Mouse (Mus musculus): ENCODE measurements around the gene Med19. TPM values are rescaled to one million over a fixed set of nuclear protein-coding genes. Genes with fewer than 3 reads are reported as not detected.
A peak's percentile ranks its signal among the peaks of the same experiment; 100 is the strongest.

The Med19 gene
- polyA plus RNA-seq (2015; fragmentation: Nextera tagmentation; extraction: Ambion mirVana), result 26.1 and 26.6 TPM in 2 replicates

DNA sequence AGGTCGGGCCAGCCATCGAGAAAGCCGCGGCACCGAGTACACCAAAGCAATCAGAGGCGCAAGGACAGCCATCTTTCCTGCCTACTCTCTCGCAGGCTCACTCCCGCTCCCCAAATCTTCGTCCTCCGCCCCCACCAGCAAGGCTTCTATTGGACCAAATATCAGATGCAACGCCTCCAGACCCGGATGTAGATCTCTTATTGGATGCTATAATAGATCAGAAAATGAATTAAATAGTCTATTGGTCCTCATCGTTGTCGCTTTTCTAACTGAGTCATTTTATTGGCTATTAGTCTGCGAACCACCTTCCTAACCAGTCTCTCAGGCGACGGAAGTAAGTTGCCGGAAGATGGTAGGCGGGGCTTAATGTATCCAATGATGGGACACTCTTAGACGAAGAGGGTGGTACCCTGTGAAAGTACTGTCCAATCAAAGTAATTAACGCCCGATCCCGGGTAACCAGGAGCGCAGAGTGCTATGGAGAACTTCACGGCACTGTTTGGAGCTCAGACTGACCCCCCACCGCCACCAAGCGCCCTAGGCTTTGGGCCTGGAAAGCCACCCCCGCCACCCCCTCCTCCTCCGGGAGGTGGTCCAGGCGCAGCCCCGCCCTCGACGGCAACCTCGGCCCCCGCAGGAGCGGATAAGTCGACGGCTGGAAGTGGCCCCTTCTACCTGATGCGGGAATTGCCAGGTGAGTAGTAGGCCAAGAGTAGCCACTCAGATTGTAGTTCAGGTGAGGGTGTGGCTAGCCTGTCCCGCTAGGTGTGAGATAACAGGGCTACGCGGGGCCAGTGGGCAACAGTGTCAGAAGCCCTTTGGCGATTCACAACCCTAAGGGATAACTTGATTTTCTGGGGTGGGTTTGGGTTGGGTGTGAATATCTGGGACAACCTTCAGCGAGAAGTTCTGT is at the start of gene Med19, which contains the start of gene Gm28635:
Gene Med19 (plus strand): TSS at position 435 of the 913 bp plus-strand sequence.
Gene Gm28635 (minus strand): TSS at position 74 of the 913 bp plus-strand sequence.
- peak within 1 kb of the TSS; percentile 86 for H3K4me2 ChIP-seq
- H3K27ac ChIP-seq (replicated peaks), result peak within 1 kb of the TSS; percentile 77
- peaks cover 31% of the 10 kb centered on the region for H3K4me1 ChIP-seq
- peak within 1 kb of the TSS; percentile 97 for H3K9ac ChIP-seq
- peaks cover 41% of the 10 kb centered on the region for H3K36me3 ChIP-seq
- H3K9me3 ChIP-seq, result no peaks in the 10 kb centered on the region
- H3K4me3 ChIP-seq, result peak within 1 kb of the TSS; percentile 99
- WGBS, result under 1% methylated on average over 44 of the region's 44 CpGs
- ATAC-seq (ENCODE audit: extremely low read depth, insufficient number of reproducible peaks, low FRiP score, low TSS enrichment), result peak; percentile 99
- no peaks in the 10 kb centered on the region for H3K27me3 ChIP-seq (replicated peaks)

DNA sequence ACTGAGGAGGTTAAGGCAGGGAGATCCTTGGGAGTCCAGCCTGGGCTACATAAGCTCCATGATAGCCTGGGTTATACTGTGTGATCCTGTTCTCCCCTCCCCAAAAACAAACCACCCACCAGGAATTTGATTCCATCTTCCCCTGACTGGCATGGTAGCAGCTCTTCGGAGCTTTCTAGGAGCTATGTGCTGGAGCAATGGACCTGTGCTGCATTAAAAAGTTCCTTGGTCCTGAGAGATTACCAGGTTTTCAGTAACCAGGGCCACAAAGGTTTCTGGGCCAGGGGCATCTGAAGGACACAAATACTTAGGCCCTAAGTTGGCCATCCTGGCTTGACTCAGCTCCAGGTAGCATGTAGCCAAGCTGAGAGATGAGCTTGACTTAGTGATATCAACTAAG is 46.2 kb upstream of the Med19 start:
- Histone ChIP-seq H3K36me3 (peaks cover 24% of the 10 kb centered on the region), H3K4me3 (no peak overlapping the region), H3K4me2 (no peak overlapping the region; the same call in 1 of the 2 replicates), H3K27me3 (replicated peaks) (no peaks in the 10 kb centered on the region), H3K9ac (no peak overlapping the region), H3K27ac (replicated peaks) (peak overlapping the region; percentile 98), H3K9me3 (no peaks in the 10 kb centered on the region), H3K4me1 (peaks cover 78% of the 10 kb centered on the region)
- WGBS, result 84% methylated on average over 1 of the region's 1 CpGs
- no peak for ATAC-seq (ENCODE audit: extremely low read depth, insufficient number of reproducible peaks, low FRiP score, low TSS enrichment)

DNA sequence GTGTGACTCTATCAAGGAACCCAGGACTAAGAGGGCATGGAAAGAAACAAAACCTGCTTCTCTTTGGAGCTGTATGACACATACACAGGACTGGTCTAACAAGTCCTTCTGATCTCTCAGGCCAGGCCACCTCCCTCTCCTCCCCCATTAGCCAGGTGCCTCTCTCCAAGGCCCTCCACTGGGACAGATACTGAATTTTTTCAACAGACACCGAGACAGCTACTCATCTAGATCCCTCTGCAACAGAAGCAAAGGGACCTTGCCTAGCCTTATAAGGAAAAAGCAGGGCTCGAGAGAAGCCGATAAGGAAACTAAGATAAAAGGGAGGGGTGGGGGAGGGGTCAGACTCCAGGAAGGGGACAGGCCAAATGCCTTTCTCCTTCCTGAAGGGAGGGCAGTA is 45.2 kb upstream of the Med19 start:
- H3K27me3 ChIP-seq (replicated peaks), result no peaks in the 10 kb centered on the region
- H3K9me3 ChIP-seq, result no peaks in the 10 kb centered on the region
- no peak for ATAC-seq (ENCODE audit: extremely low read depth, insufficient number of reproducible peaks, low FRiP score, low TSS enrichment)
- peaks cover 78% of the 10 kb centered on the region for H3K4me1 ChIP-seq
- WGBS, result 3% methylated on average over 3 of the region's 3 CpGs
- peak overlapping the region; percentile 21 for H3K4me3 ChIP-seq
- peaks cover 24% of the 10 kb centered on the region for H3K36me3 ChIP-seq
- peak overlapping the region; percentile 98 for H3K27ac ChIP-seq (replicated peaks)
- H3K9ac ChIP-seq, result peak overlapping the region; percentile 76
- peak overlapping the region; percentile 65 for H3K4me2 ChIP-seq

GRCm38 (mm10) chr2:84634006-84634405 is 44.2 kb upstream of the Med19 start:
- H3K9ac ChIP-seq, result peak overlapping the region; percentile 77
- peak overlapping the region; percentile 27 for H3K4me3 ChIP-seq
- no peaks in the 10 kb centered on the region for H3K27me3 ChIP-seq (replicated peaks)
- peak overlapping the region; percentile 98 for H3K27ac ChIP-seq (replicated peaks)
- WGBS, result 37% methylated on average over 4 of the region's 4 CpGs
- ATAC-seq (ENCODE audit: extremely low read depth, insufficient number of reproducible peaks, low FRiP score, low TSS enrichment), result no peak
- H3K9me3 ChIP-seq, result no peaks in the 10 kb centered on the region
- H3K36me3 ChIP-seq, result peaks cover 22% of the 10 kb centered on the region
- peak overlapping the region; percentile 65 for H3K4me2 ChIP-seq
- H3K4me1 ChIP-seq, result peaks cover 79% of the 10 kb centered on the region

DNA sequence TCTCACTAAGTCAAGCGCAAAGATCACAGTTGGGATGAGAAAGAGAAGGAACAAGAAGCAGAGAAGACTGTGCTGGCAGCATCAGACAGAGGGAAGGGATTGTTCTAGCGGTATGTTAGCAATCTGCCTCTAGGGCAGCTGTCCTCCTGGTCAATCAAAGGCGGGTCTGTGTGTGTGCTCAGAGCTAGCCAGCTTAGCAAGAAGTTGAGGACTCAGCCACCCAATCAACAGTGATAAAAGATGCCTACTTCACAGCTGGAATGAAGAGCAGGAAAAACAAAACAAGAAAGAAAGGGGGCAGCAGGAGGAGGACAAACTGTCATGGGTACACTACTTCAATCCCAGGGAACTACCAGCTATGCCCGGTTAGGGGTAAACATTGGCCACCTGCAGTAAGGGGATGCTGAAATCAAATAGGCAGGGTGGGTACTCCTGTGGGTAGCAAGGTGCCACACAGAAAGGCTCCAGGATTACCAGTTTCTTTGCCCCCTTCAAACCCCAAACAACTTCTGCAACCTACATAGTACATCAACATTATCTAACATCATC is 43.2 kb upstream of the Med19 start:
- Histone ChIP-seq H3K4me2 (peak overlapping the region; percentile 65), H3K27me3 (replicated peaks) (no peaks in the 10 kb centered on the region), H3K4me1 (peaks cover 85% of the 10 kb centered on the region), H3K27ac (replicated peaks) (peak overlapping the region; percentile 98), H3K4me3 (peak overlapping the region; percentile 27), H3K9me3 (no peaks in the 10 kb centered on the region), H3K9ac (peak overlapping the region; percentile 77), H3K36me3 (peaks cover 17% of the 10 kb centered on the region)
- WGBS, result 13% methylated on average over 4 of the region's 4 CpGs
- no peak for ATAC-seq (ENCODE audit: extremely low read depth, insufficient number of reproducible peaks, low FRiP score, low TSS enrichment)

DNA sequence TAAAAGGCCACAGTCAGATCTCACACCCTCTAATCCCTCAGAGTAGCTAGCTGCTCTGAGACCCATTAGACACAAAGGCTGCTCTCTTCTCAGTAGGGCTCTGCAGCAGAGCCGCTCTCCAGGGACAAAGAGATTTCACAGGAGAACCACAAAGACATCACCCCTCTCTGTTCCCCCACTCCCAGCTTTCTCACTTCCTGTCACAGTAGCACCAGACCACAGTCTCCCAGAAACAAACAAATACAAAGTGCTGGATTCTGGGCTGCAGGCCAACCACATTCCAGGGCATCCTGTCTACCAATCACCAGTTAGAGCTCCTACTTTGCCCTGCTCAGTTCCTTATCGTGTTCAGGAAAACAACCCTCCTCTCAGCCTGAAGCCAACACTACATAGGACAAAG is 42.6 kb upstream of the Med19 start:
- Histone ChIP-seq H3K9me3 (no peaks in the 10 kb centered on the region), H3K4me1 (peaks cover 88% of the 10 kb centered on the region), H3K27me3 (replicated peaks) (no peaks in the 10 kb centered on the region), H3K4me2 (peak overlapping the region; percentile 65), H3K27ac (replicated peaks) (peak overlapping the region; percentile 98), H3K36me3 (peaks cover 19% of the 10 kb centered on the region; the same call in 1 of the 2 replicates), H3K4me3 (peak overlapping the region; percentile 27), H3K9ac (peak overlapping the region; percentile 77)
- ATAC-seq (ENCODE audit: extremely low read depth, insufficient number of reproducible peaks, low FRiP score, low TSS enrichment), result peak; percentile 85
- 2% methylated on average over 2 of the region's 2 CpGs for WGBS

GRCm38 (mm10) chr2:84636231-84636741 is 41.9 kb upstream of the Med19 start:
- Histone ChIP-seq H3K9me3 (no peaks in the 10 kb centered on the region), H3K4me3 (peak overlapping the region; percentile 26), H3K4me1 (peaks cover 95% of the 10 kb centered on the region), H3K27me3 (replicated peaks) (no peaks in the 10 kb centered on the region), H3K36me3 (peaks cover 16% of the 10 kb centered on the region; the same call in 1 of the 2 replicates), H3K4me2 (peak overlapping the region; percentile 65), H3K27ac (replicated peaks) (peak overlapping the region; percentile 98), H3K9ac (peak overlapping the region; percentile 74)
- WGBS, result 10% methylated on average over 8 of the region's 8 CpGs
- no peak for ATAC-seq (ENCODE audit: extremely low read depth, insufficient number of reproducible peaks, low FRiP score, low TSS enrichment)

GRCm38 (mm10) chr2:84637452-84638165 is 40.6 kb upstream of the Med19 start:
- Histone ChIP-seq H3K4me2 (peak overlapping the region; percentile 65), H3K27ac (replicated peaks) (peak overlapping the region; percentile 98), H3K9me3 (no peaks in the 10 kb centered on the region), H3K9ac (peak overlapping the region; percentile 74), H3K36me3 (peaks cover 17% of the 10 kb centered on the region), H3K4me1 (peaks cover 97% of the 10 kb centered on the region), H3K4me3 (peak overlapping the region; percentile 13), H3K27me3 (replicated peaks) (no peaks in the 10 kb centered on the region)
- 16% methylated on average over 7 of the region's 7 CpGs for WGBS
- no peak for ATAC-seq (ENCODE audit: extremely low read depth, insufficient number of reproducible peaks, low FRiP score, low TSS enrichment)

- Histone ChIP-seq H3K9ac (peak overlapping the region; percentile 74), H3K9me3 (no peaks in the 10 kb centered on the region), H3K27me3 (replicated peaks) (no peaks in the 10 kb centered on the region), H3K27ac (replicated peaks) (peak overlapping the region; percentile 98), H3K4me1 (peaks cover 98% of the 10 kb centered on the region), H3K4me3 (peak overlapping the region; percentile 13), H3K4me2 (peak overlapping the region; percentile 65), H3K36me3 (peaks cover 17% of the 10 kb centered on the region)
- no peak for ATAC-seq (ENCODE audit: extremely low read depth, insufficient number of reproducible peaks, low FRiP score, low TSS enrichment)
- 30% methylated on average over 5 of the region's 5 CpGs for WGBS
Observed at GRCm38 (mm10) chr2:84638428-84639220, 39.6 kb upstream of the Med19 start.

GRCm38 (mm10) chr2:84640833-84641232 is 37.4 kb upstream of the Med19 start:
- peaks cover 17% of the 10 kb centered on the region for H3K36me3 ChIP-seq
- H3K27ac ChIP-seq (replicated peaks), result peak overlapping the region; percentile 21; the same call in 1 of the 2 replicates

More at GRCm38 (mm10) chr2:84640833-84641232, 37.4 kb upstream of the Med19 start:
- no peak overlapping the region for H3K4me2 ChIP-seq
- no peak overlapping the region for H3K4me3 ChIP-seq
- ATAC-seq (ENCODE audit: extremely low read depth, insufficient number of reproducible peaks, low FRiP score, low TSS enrichment), result no peak
- no peak overlapping the region for H3K9ac ChIP-seq
- peaks cover 97% of the 10 kb centered on the region for H3K4me1 ChIP-seq
- H3K9me3 ChIP-seq, result no peaks in the 10 kb centered on the region
- no peaks in the 10 kb centered on the region for H3K27me3 ChIP-seq (replicated peaks)
